Mouse (Mus musculus) myocyte (in vitro differentiated cells): ENCODE measurements at regions not wholly inside any gene's neighbourhood (a gene's known extent, or its start where the extent isn't known, plus 50 kb on each side); places are given as distances from the start of the nearest gene placed in this dataset.

ENCODE experiments used
- CEBPB ChIP-seq: IDR thresholded peaks from 2 replicates; pipeline ENCODE4 v1.6.1; 2011; ENCODE audit warnings: mild to moderate bottlenecking, moderate library complexity; ENCODE audit not compliant: poor library complexity, insufficient read depth, severe bottlenecking
- E2F4 ChIP-seq: IDR thresholded peaks from one replicate; pipeline ENCODE4 v1.6.1; 2011; ENCODE audit warnings: mild to moderate bottlenecking, control low read depth, moderate library complexity; ENCODE audit not compliant: insufficient read depth
- MAX ChIP-seq: IDR thresholded peaks from one replicate; pipeline ENCODE4 v1.6.1; 2011; ENCODE audit warnings: low read depth, mild to moderate bottlenecking, control low read depth
- MYOD1 ChIP-seq, 3 experiments: IDR thresholded peaks; one replicate each; pipeline ENCODE4 v1.6.1; 2011; ENCODE audit warnings: control low read depth in 2 of 3, low read depth in 2 of 3, mild to moderate bottlenecking in 2 of 3, moderate library complexity in 1 of 3; ENCODE audit not compliant: insufficient read length in 2 of 3, control insufficient read depth in 1 of 3
- MYOG ChIP-seq, 3 experiments: IDR thresholded peaks; one replicate each; pipeline ENCODE4 v1.6.1; 2011; ENCODE audit warnings: control low read depth in 2 of 3, low read depth in 2 of 3, mild to moderate bottlenecking in 2 of 3; ENCODE audit not compliant: insufficient read length in 2 of 3, control insufficient read depth in 1 of 3, insufficient read depth in 1 of 3
- POLR2A ChIP-seq: IDR thresholded peaks from one replicate; pipeline ENCODE4 v1.6.1; 2011; ENCODE audit warnings: low read depth, mild to moderate bottlenecking, control low read depth, moderate library complexity; ENCODE audit not compliant: insufficient read length
- POLR2AphosphoS2 ChIP-seq: IDR thresholded peaks from one replicate; pipeline ENCODE4 v1.6.1; 2011; ENCODE audit warnings: low read depth, control low read depth; ENCODE audit not compliant: insufficient read length
- TCF12 ChIP-seq: IDR thresholded peaks from one replicate; pipeline ENCODE4 v1.6.1; 2011; ENCODE audit warnings: mild to moderate bottlenecking, control low read depth; ENCODE audit not compliant: poor library complexity, insufficient read depth, severe bottlenecking

DNA sequence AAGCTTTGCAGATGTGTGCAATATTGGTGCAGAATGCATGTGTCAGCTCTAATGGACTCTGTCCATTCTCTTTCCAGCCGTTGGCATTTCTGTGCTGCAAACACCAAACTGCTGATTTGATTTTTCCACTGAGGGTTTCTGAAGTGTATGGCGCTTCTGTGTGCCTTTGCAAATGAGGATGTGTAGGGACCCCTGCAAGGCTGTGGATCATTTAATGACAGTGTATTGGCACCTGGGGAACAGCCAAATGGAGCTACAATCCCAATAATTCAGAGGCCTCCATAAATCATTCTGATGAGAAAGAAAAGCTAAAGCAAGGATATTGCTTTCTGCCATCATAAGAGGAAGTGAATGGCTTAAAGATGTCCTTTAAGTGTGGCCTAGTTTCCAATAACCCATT, 305.9 kb upstream of the Pkdcc start:
- TF ChIP-seq E2F4 (no peak), MYOD1 (IDR thresholded peaks at IDR 0.05; ENCODE audit: control insufficient read depth in 1 of 3, insufficient read length in 2 of 3, low read depth in 2 of 3) (no peak), MYOG (IDR thresholded peaks at IDR 0.05; ENCODE audit: control insufficient read depth in 1 of 3, insufficient read depth in 1 of 3, insufficient read length in 2 of 3, low read depth in 2 of 3) (no peak), POLR2A (no peak), TCF12 (no peak), CEBPB (no peak), POLR2AphosphoS2 (no peak), MAX (no peak)
